Mouse (Mus musculus): ENCODE measurements at regions not wholly inside any gene's neighbourhood (a gene's known extent, or its start where the extent isn't known, plus 50 kb on each side); places are given as distances from the start of the nearest gene placed in this dataset.

- Histone ChIP-seq H3K4me3 (ENCODE audit: low read depth, low read length) (no peak overlapping the region), H3K27me3 (ENCODE audit: insufficient read depth, low read length) (no peaks in the 10 kb centered on the region), H3K4me2 (ENCODE audit: low read depth) (no peak overlapping the region), H3K9me3 (ENCODE audit: low read length) (no peaks in the 10 kb centered on the region), H3K36me3 (ENCODE audit: insufficient read depth) (no peaks in the 10 kb centered on the region), H3K27ac (ENCODE audit: low read depth, low read length) (peak overlapping the region; percentile 66), H3K9ac (no peak overlapping the region), H3K4me1 (ENCODE audit: insufficient read depth) (no peaks in the 10 kb centered on the region)
- WGBS: 67% methylated on average over 8 of the region's 8 CpGs
- TF ChIP-seq CTCF (IDR thresholded peaks at IDR 0.05; ENCODE audit: low read depth): no peak
- DNase-seq: peak; percentile 60
- peak; percentile 70 for ATAC-seq
These were observed 127.6 kb upstream of the Mef2c start for GRCm38 (mm10) chr13:83376097-83376797.

GRCm38 (mm10) chr13:83378644-83379043 lies 125.2 kb upstream of the Mef2c start:
- no peak for DNase-seq
- Histone ChIP-seq H3K4me2 (ENCODE audit: low read depth) (no peak overlapping the region), H3K27me3 (ENCODE audit: insufficient read depth, low read length) (no peaks in the 10 kb centered on the region), H3K9ac (no peak overlapping the region), H3K4me3 (ENCODE audit: low read depth, low read length) (no peak overlapping the region), H3K36me3 (ENCODE audit: insufficient read depth) (no peaks in the 10 kb centered on the region), H3K27ac (ENCODE audit: low read depth, low read length) (no peak overlapping the region), H3K4me1 (ENCODE audit: insufficient read depth) (no peaks in the 10 kb centered on the region), H3K9me3 (ENCODE audit: low read length) (no peaks in the 10 kb centered on the region)
- no peak for ATAC-seq
- no peak for TF ChIP-seq CTCF (IDR thresholded peaks at IDR 0.05; ENCODE audit: low read depth)
- WGBS: 76% methylated on average over 3 of the region's 3 CpGs

- no peak for ATAC-seq
- no peaks in the 10 kb centered on the region for H3K9me3 ChIP-seq (ENCODE audit: low read length)
- no peaks in the 10 kb centered on the region for H3K27me3 ChIP-seq (ENCODE audit: insufficient read depth, low read length)
- H3K4me2 ChIP-seq (ENCODE audit: low read depth): no peak overlapping the region
- H3K9ac ChIP-seq: no peak overlapping the region
- 84% methylated on average over 3 of the region's 3 CpGs for WGBS
- no peak overlapping the region for H3K27ac ChIP-seq (ENCODE audit: low read depth, low read length)
- H3K36me3 ChIP-seq (ENCODE audit: insufficient read depth): no peaks in the 10 kb centered on the region
- TF ChIP-seq CTCF (IDR thresholded peaks at IDR 0.05; ENCODE audit: low read depth): no peak
- no peak overlapping the region for H3K4me3 ChIP-seq (ENCODE audit: low read depth, low read length)
- DNase-seq: no peak
- H3K4me1 ChIP-seq (ENCODE audit: insufficient read depth): no peaks in the 10 kb centered on the region
These were observed 121.2 kb upstream of the Mef2c start for GRCm38 (mm10) chr13:83382609-83383008.

GRCm38 (mm10) chr13:83394773-83395172 lies 109.1 kb upstream of the Mef2c start:
- TF ChIP-seq CTCF (IDR thresholded peaks at IDR 0.05; ENCODE audit: low read depth): no peak
- WGBS: 34% methylated on average over 1 of the region's 1 CpGs

GRCm38 (mm10) chr13:83399381-83399780 lies 104.5 kb upstream of the Mef2c start:
- 91% methylated on average over 6 of the region's 6 CpGs for WGBS
- Histone ChIP-seq H3K9me3 (ENCODE audit: low read length) (no peaks in the 10 kb centered on the region), H3K4me1 (ENCODE audit: insufficient read depth) (no peaks in the 10 kb centered on the region), H3K36me3 (ENCODE audit: insufficient read depth) (no peaks in the 10 kb centered on the region), H3K9ac (no peak overlapping the region), H3K4me2 (ENCODE audit: low read depth) (no peak overlapping the region), H3K27me3 (ENCODE audit: insufficient read depth, low read length) (no peaks in the 10 kb centered on the region), H3K4me3 (ENCODE audit: low read depth, low read length) (no peak overlapping the region), H3K27ac (ENCODE audit: low read depth, low read length) (no peak overlapping the region)
- ATAC-seq (no peak), DNase-seq (no peak)
- TF ChIP-seq CTCF (IDR thresholded peaks at IDR 0.05; ENCODE audit: low read depth): no peak

More at GRCm38 (mm10) chr13:83394773-83395172, 109.1 kb upstream of the Mef2c start:
- DNase-seq (no peak), ATAC-seq (no peak)
- no peaks in the 10 kb centered on the region for H3K4me1 ChIP-seq (ENCODE audit: insufficient read depth)
- H3K27me3 ChIP-seq (ENCODE audit: insufficient read depth, low read length): no peaks in the 10 kb centered on the region
- no peak overlapping the region for H3K4me3 ChIP-seq (ENCODE audit: low read depth, low read length)
- no peak overlapping the region for H3K9ac ChIP-seq
- no peak overlapping the region for H3K27ac ChIP-seq (ENCODE audit: low read depth, low read length)
- no peaks in the 10 kb centered on the region for H3K9me3 ChIP-seq (ENCODE audit: low read length)
- no peak overlapping the region for H3K4me2 ChIP-seq (ENCODE audit: low read depth)
- no peaks in the 10 kb centered on the region for H3K36me3 ChIP-seq (ENCODE audit: insufficient read depth)

- no peak for TF ChIP-seq CTCF (IDR thresholded peaks at IDR 0.05; ENCODE audit: low read depth)
- no peak for DNase-seq
These were observed 64.0 kb upstream of the Mef2c start for GRCm38 (mm10) chr13:83439619-83440436.

GRCm38 (mm10) chr13:83444277-83444676 lies 59.6 kb upstream of the Mef2c start:
- no peak for TF ChIP-seq CTCF (IDR thresholded peaks at IDR 0.05; ENCODE audit: low read depth)
- Histone ChIP-seq H3K9me3 (ENCODE audit: low read length) (no peaks in the 10 kb centered on the region), H3K36me3 (ENCODE audit: insufficient read depth) (no peaks in the 10 kb centered on the region), H3K4me3 (ENCODE audit: low read depth, low read length) (no peak overlapping the region), H3K27me3 (ENCODE audit: insufficient read depth, low read length) (no peaks in the 10 kb centered on the region), H3K4me2 (ENCODE audit: low read depth) (no peak overlapping the region), H3K27ac (ENCODE audit: low read depth, low read length) (no peak overlapping the region), H3K4me1 (ENCODE audit: insufficient read depth) (no peaks in the 10 kb centered on the region), H3K9ac (no peak overlapping the region)
- DNase-seq (no peak), ATAC-seq (no peak)
- WGBS: 95% methylated on average over 1 of the region's 1 CpGs

More at GRCm38 (mm10) chr13:83439619-83440436, 64.0 kb upstream of the Mef2c start:
- no peaks in the 10 kb centered on the region for H3K27me3 ChIP-seq (ENCODE audit: insufficient read depth, low read length)
- no peaks in the 10 kb centered on the region for H3K9me3 ChIP-seq (ENCODE audit: low read length)
- H3K4me1 ChIP-seq (ENCODE audit: insufficient read depth): no peaks in the 10 kb centered on the region
- no peak for ATAC-seq
- H3K36me3 ChIP-seq (ENCODE audit: insufficient read depth): no peaks in the 10 kb centered on the region
- no peak overlapping the region for H3K4me3 ChIP-seq (ENCODE audit: low read depth, low read length)
- no peak overlapping the region for H3K27ac ChIP-seq (ENCODE audit: low read depth, low read length)
- no peak overlapping the region for H3K9ac ChIP-seq
- WGBS: 83% methylated on average over 6 of the region's 6 CpGs
- no peak overlapping the region for H3K4me2 ChIP-seq (ENCODE audit: low read depth)

Data from forebrain, postnatal 0 days (tissue).